Mouse (Mus musculus): ENCODE data around the gene Dad1.

Gene Dad1

GRCm38 (mm10) chr14:54253741-54254291 lies at the start of gene Dad1, which contains the start of gene Abhd4:
TSS of gene Dad1 (minus strand) at chr14:54254104.
TSS of gene Abhd4 (plus strand) at chr14:54254188.
- DNase-seq (ENCODE audit: low read depth, low spot score): peak; percentile 97

DNA sequence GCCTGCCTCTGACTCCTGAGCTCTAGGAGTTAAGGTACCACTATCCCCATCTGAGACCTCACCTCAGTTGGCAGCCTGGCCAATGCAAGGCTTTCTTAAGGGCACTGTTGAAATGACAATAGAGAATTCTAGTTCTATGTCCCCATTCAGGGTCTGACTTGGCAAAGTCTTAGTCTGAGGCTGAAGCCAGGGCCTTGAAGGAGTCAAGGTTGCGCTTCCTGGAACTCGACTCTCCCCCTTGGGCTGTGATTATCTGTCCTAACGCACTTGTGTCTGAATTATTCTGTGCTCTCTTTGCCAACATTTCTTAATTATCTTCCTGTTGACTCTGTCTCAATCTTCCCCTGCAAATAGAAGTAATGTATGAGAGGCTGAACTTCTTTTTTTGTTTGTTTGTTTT lies 46.8 kb upstream of the Dad1 start:
- DNase-seq (ENCODE audit: low read depth, low spot score): no peak

DNA sequence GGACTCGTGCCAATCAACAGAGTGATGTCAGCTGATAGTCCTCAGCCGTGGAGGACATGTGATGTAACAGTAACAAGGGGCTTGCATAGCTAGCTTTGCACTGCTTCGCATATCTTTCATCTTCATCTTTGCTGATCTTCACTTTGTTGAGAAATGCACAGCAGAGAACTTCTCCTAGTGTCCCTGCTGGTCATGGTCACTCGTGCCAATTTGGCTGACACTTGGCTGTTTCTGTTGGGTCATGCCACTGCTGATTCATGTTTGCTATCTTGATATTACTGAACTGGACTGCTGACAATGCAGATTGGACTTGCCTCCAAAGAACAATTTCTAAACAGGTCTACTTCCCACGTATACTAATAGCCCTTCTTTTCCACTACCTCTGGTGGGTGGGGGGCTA lies 46.2 kb upstream of the Dad1 start:
- DNase-seq (ENCODE audit: low read depth, low spot score): no peak

DNA sequence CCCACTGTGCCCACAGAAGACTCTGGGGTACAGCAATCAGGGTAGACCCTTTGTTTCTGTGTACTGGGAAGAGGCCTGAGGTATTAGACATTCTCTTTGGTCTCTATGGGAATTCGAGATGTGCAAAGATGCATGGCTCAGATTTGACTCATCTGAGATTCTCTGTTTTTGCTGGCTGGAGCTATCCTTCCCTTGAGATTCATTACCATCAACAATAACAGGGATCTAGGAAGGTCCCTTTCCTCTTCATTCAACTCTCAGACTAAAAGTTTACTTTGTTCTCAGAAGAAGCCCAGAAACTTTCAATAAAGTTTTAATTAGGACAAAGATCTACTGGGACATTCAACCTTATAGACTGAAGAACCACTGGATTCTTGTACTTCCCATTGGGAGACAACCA lies 30.9 kb upstream of the Dad1 start, which contains the start of gene Olfr49:
Gene Olfr49 (minus strand): TSS at position 101 of the 400 bp plus-strand sequence.
- no peak for DNase-seq (ENCODE audit: low read depth, low spot score)

- DNase-seq (ENCODE audit: low read depth, low spot score): no peak
These were observed 22.5 kb upstream of the Dad1 start for GRCm38 (mm10) chr14:54276446-54276845.

DNA sequence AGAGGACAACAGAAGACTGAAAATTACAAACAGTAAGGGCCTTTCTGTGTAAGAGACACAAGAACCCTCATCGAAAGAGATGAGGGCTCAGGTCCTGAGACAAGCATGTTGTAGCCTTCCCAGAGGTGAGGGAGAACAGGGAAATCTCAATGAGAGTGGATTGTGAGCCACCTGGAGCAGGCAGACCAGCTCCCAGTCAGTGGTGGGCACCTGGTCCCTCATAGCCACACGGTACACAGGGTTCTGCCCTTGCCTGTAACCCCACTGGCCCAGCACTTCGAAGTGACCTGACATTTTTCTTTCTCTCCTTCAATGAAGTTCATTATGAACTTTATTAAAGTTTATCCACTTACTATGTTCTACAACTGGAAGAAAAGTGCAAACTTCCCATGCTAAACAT lies 18.8 kb upstream of the Dad1 start:
- no peak for DNase-seq (ENCODE audit: low read depth, low spot score)

- DNase-seq (ENCODE audit: low read depth, low spot score): no peak
These were observed 18.2 kb upstream of the Dad1 start for GRCm38 (mm10) chr14:54271976-54272606.

DNA sequence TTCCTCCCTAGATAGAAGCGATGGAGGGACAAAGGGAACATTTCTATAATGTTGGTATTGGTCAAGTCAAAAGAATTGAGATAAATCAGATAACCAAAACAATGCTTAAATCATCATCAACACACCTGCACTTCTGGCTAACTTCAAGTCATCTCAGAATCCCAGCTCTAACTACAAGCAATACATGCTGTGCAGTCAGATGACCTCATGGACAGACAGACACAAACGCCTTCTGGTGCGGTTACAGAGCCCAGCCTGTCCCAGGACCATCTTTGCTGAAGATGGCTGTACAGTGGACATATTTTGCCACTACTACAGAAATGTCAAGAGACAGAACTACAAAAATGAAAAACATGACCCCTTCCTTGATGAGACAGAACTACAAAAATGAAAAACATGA lies 16.5 kb upstream of the Dad1 start:
- DNase-seq (ENCODE audit: low read depth, low spot score): no peak

- no peak for DNase-seq (ENCODE audit: low read depth, low spot score)
These were observed 15.7 kb upstream of the Dad1 start for GRCm38 (mm10) chr14:54269566-54269965.

DNA sequence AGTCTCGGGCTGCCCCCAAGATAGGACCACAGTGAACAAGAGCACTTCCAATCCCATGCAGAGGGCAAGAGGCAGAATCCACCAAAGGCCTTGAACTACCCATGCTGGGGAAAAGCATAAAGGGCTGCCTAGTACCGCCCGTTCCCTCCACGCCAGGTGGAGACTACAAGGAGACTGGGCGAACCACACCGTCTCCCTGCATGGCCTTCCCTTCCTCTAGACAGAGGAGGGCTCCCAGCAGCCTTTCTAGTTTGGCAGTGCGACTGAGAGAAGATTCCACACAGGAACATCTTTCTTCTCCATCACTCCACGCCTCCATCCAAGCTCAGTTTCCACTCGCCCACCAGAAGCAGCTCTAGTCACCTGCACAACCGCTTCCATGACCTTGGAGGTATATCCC lies 14.1 kb upstream of the Dad1 start:
- no peak for DNase-seq (ENCODE audit: low read depth, low spot score)

DNA sequence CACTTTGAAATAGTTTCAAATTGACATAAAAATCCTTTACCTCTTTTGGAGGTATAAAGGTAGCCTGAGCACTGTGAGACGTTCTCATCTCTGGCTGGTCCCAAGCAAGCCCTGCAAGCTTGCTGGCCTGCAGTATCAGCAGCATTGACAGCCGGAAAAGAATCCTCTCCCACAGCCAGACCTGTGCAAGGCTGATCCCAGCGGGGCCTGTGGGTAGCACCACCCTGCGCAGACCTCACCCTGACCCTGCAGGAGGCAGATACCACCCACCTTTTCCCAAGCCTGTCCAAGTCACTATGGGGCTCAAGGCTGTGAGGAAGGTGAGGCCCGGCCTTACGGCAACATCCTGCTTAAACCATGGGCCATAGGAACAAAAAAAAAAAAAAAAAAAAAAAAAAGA lies 12.0 kb upstream of the Dad1 start:
- DNase-seq (ENCODE audit: low read depth, low spot score): no peak

DNA sequence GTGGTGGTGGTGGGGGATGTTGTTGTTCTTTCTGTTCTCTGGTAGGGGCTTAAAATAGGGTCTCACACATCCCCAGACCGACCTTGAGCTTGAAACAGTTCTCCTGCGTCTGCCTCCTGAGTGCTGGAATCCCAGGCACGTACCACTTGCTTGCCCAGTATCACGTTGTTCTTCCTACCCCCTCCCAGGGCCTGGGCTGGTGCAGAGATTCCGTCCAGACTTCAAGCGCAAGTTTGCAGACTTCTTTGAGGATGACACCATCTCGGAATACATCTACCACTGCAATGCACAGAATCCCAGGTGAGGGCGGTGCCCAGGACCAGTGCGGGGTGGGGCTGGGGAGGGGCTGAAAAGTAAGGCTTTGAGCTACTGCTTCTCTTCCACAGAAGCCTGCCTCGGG lies 11.2 kb upstream of the Dad1 start:
- no peak for DNase-seq (ENCODE audit: low read depth, low spot score)

DNA sequence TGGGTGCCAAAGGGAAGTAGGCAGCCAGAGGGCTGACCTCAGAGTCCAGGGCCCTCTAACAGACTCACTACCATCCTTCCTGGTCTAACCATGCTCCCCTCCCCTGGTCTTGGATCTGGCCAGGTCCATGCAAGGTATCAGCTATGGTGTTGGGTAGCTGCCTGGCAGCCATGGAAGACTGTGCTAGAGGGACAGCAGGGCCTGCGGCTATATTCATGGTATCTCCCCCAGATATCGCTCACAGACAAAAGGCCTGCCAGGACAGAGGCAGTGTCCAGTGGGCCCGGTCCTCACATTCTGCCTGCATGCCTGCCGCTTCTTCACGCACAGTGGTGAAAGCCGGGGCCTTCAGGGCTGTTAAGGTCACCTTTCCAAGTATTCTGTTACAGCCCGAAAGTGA lies 10.3 kb upstream of the Dad1 start:
- no peak for DNase-seq (ENCODE audit: low read depth, low spot score)

- no peak for DNase-seq (ENCODE audit: low read depth, low spot score)
These were observed 9.2 kb upstream of the Dad1 start for GRCm38 (mm10) chr14:54263099-54263498.

- no peak for DNase-seq (ENCODE audit: low read depth, low spot score)
These were observed 8.7 kb upstream of the Dad1 start for GRCm38 (mm10) chr14:54262622-54263021.

- DNase-seq (ENCODE audit: low read depth, low spot score): no peak
These were observed 7.5 kb upstream of the Dad1 start for GRCm38 (mm10) chr14:54261386-54261785.

GRCm38 (mm10) chr14:54260196-54260595 lies 6.3 kb upstream of the Dad1 start:
- no peak for DNase-seq (ENCODE audit: low read depth, low spot score)

- no peak for DNase-seq (ENCODE audit: low read depth, low spot score)
These were observed 5.8 kb upstream of the Dad1 start for GRCm38 (mm10) chr14:54259722-54260085.

GRCm38 (mm10) chr14:54259003-54259721 lies 5.3 kb upstream of the Dad1 start:
- DNase-seq (ENCODE audit: low read depth, low spot score): no peak

DNA sequence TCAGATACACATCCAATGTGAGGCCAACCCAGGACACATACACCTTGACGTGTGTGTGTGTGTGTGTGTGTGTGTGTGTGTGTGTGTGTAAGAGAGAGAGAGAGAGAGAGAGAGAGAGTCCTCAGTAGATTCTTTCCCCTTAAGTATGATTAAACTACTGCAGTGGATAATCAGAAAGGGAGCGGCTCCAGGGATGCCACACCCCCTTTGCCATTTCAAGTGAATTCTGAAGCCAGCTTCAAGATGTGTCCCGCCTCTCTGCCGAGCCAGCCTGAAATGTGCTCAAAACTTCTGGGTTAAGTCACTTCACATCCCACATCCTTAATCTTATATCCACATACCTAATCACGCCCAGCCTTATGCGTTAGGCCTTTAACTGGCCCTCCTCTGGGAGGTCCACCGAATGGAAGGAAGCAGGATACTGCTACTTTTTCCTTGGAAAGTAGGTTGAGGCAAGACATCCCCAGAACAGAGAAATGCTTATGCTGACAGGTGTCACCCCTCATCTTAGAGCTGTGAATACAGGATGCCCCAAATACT lies 4.3 kb upstream of the Dad1 start:
- DNase-seq (ENCODE audit: low read depth, low spot score): no peak

- no peak for DNase-seq (ENCODE audit: low read depth, low spot score)
These were observed 832 bp upstream of the Dad1 start for GRCm38 (mm10) chr14:54254670-54255202.

GRCm38 (mm10) chr14:54250122-54250521 lies 3.8 kb downstream of the Dad1 start:
- no peak for DNase-seq (ENCODE audit: low read depth, low spot score)

- DNase-seq (ENCODE audit: low read depth, low spot score): no peak
These were observed 4.6 kb downstream of the Dad1 start for GRCm38 (mm10) chr14:54249326-54249725.

Measured in brain, embryonic 18.5 days (tissue).